Mouse (Mus musculus) cerebellum, adult 9-11 months (tissue): ENCODE measurements at regions not wholly inside any gene's neighbourhood (a gene's known extent, or its start where the extent isn't known, plus 50 kb on each side); places are given as distances from the start of the nearest gene placed in this dataset.

Experiments used
- DNase-seq: peaks from one replicate; pipeline ENCODE4 v3.0.0; 2022

GRCm38 (mm10) chr9:84936291-84937055, 376.1 kb upstream of the Gm11114 start:
- DNase-seq: no peak

- DNase-seq: no peak
Observed at GRCm38 (mm10) chr9:84966558-84967154, 345.9 kb upstream of the Gm11114 start.

- no peak for DNase-seq
Observed at GRCm38 (mm10) chr9:84969975-84970608, 342.5 kb upstream of the Gm11114 start.

DNA sequence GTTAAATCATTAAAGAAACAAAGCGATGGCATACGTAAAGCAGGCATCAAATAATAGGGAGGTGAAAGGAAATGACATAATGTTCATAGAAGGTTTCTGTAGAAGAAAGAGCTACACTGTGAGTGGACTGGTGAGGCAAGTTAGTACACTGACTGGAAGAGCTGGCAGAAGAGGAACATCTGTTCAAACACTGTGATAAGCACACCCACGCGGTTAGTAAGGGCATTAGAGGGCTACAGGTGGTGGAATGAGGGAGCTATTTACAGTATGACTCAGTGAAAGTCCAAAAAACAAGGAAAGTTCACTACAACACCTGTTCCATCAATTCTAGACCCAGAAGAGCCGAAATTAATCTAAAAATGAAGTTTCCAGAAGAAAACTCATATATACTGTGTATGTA, 335.1 kb upstream of the Gm11114 start:
- no peak for DNase-seq

- no peak for DNase-seq
Observed at GRCm38 (mm10) chr9:85003414-85003813, 309.2 kb upstream of the Gm11114 start.

DNA sequence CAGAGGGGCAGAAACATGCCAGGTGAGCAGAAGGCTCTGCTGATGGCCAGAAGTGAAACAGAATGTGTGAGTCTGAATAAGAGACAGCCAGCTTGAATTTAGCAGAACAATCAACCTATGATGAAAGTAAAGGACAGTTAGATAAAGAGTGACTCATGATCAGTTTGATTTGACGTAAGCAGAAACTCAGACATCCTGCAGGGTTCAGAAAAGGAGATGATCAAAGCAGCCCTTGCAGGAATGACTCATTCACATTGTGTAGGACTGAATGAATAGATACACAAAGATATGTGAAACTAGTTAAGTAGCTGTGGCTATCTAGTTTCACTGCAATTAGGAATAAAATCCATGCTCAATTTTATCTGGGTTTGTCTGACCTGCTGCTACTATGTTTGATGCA, 301.2 kb upstream of the Gm11114 start:
- DNase-seq: no peak

- DNase-seq: no peak
Observed at GRCm38 (mm10) chr9:85048112-85048978, 264.2 kb upstream of the Gm11114 start.

GRCm38 (mm10) chr9:85052526-85052925, 260.0 kb upstream of the Gm11114 start:
- no peak for DNase-seq

- DNase-seq: no peak
Observed at GRCm38 (mm10) chr9:85079975-85080374, 232.6 kb upstream of the Gm11114 start.

DNA sequence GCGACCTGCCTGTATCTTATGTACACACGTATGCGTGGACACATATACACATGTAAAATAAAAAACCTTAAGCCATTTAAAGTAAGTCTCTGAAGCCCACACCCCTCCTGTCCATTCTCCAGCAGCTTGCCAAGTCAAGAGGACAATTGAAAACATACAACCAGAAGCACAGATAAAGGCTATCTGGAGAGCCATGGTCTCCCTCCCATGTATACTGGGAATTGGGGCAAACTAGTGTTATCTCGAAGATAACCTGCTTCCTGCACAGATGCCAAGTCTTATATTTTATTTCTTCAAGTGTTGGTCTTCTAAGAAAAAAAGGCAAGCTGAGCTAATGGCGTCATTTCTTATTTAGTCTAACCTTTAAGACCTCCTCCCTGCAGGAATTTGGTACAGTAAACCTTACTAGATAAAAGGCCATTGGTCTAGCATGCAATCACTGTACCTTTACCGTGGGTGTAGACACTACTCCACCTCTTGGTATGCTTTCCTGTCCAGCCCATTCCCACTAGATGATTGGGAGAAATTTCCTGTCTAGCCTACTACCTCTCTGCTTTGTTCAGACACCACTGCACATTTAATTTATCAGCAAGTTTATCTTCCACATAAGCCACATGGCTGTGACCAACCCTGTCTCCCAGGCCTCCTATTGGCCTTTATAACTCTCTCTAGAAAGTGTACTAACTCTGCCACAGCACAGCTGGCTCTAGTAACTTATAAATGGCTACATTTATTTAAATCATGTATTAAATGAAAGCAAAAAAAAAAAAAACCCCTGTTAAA, 223.8 kb upstream of the Gm11114 start:
- no peak for DNase-seq

GRCm38 (mm10) chr9:85090297-85090696, 222.3 kb upstream of the Gm11114 start:
- peak; percentile 21 for DNase-seq

DNA sequence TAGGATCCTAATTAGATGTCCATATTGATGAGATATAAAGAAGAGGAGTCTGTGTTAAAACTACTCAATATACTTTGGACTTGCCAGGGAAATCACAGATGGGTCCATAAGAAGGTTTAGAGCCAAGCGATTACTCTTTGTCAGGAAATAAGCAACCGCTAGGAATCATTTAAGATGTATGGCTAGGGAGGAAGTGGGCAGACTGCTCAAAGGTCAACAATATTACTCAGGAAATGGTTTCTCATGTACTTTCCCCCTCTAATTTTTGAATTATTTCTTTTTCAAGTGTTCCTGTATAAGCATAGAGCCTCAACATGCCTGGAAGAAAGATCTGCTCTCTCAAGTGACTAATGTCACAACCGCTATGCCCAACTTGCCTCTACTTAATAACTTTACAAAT, 217.3 kb upstream of the Gm11114 start:
- no peak for DNase-seq

DNA sequence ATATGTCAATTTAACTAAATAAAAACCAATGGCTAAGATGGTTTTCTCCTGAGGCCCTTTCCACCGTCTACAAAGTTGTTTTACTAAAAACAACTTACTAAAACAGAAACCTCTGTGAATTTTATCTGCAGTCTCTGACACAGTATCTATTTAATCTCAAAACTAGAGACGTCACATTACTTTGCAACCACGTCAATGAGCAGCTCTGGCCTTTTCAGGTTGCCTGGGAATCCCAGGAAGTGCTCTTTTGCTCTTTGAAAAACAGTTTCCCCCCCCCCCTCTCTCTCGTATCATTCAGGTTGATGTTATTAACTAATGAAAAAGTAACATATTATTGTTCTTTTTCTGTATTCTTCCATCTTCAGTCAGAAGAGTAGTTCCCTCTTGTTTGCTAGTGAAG, 216.1 kb upstream of the Gm11114 start:
- no peak for DNase-seq

DNA sequence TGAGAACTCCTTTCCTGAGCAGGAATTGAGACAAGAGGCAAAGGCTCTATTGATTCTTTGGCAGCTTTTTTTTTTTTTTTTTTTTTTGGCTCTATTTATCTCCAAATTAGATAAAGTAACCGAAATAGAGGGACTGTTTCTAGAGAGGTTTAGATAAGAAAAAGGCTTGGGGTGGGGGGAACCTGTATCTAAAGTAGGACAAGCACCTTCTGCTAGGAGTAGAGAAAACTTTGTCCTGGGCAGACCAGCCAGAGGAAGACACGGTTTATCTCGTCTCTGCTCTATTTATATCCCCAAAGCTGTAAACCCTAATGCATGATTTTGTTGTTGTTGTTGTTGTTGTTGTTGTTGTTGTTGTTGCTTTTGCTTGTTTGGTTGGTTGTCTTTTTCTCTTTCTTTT, 199.6 kb upstream of the Gm11114 start:
- no peak for DNase-seq

DNA sequence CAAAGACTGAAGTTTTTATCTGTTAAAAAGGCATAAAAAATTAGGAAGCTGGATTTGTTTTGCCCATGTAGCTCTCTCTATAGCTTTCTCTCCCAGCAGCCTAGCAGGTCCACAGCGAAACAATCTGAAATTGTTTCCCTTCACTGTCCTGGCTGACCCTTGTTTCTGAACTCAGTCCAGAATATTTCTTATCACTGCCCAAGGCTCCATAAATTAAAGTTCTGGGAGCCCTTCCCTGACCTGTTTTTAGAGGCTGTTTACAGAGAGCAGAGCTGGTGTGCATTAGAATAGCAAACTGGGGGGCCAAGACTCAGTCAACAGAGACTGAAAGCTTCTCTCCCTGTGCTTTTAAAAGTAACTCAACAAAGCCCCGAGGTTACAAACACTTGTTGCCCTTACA, 198.3 kb upstream of the Gm11114 start:
- DNase-seq: no peak

DNA sequence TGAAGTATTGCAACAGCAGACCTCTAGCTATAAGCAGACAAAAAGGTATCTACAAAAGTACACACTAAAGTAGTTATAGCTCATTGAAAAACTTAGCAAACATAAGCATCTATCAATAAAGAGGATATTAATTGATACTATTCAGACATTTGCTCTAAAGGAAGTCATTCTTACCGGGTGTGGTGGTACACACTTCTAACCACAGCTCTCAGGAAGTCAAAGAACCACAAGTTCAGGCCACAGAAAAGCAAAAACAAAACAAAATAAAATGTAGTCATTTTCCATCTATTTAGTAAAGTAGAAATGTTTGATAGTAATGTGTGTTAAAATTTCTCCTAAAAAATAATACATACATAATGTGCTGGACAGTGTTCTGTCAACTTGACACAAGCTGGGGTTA, 192.5 kb upstream of the Gm11114 start:
- DNase-seq: no peak

- DNase-seq: no peak
Observed at GRCm38 (mm10) chr9:85121059-85121458, 191.5 kb upstream of the Gm11114 start.

GRCm38 (mm10) chr9:85123706-85124105, 188.9 kb upstream of the Gm11114 start:
- DNase-seq: no peak

DNA sequence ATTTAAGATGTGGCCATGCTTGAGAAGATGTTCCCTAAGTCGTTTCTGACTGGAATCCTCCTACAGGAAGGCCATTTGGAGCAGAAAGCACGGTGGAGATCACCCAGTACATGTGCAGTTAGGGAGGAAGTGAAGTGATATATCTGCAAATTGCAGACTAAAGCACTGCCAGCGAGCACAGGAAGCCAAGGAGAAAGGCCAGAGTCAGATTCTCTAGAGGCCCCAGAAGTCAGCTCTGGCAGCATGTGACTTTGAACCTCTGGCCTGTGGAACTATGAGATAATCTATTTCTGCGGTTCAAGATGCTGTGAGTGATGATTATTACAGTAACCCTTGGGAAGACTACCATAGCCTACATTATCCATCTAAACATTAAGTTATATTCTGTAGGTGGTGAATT, 186.8 kb upstream of the Gm11114 start:
- no peak for DNase-seq

DNA sequence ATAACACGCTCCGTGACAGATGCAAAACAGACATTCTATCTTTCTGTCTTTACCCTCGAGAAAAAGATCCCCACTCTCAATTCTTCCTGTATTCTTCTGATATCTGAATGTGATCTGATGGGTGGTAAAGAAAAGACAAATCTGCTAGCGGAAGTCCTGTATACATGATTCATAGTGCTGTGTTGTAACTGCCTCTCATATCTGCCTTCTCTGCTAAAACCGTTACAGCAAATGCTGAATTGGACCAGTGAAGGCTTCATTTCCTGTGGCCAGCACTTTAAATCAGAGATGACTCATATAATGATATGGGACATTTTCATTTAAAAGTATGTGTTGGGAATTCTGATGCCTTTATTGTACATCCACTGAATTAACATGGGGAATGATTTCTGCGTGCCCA, 186.0 kb upstream of the Gm11114 start:
- DNase-seq: no peak

DNA sequence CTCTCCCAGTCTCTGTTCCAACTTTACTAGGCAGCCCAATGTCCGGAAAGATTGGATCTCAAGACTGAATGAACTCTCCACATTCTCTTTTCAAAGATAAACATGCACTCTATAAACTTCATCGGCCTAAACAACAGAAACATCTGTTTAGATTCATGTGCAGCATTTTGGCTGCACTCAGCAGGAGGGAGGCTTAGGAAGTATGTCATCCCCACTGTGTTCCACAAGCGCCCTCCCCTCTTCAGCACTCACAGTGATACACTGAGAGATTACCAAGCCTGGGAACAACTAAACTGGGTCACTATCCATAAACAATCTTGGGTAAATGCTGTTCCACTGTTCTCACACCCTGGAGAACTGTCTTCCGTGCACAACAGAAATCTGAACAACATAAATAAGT, 185.5 kb upstream of the Gm11114 start:
- DNase-seq: no peak

GRCm38 (mm10) chr9:85134900-85135299, 177.7 kb upstream of the Gm11114 start:
- DNase-seq: no peak
